Mouse (Mus musculus) liver (tissue): ENCODE data around the gene Utp14a.
"Not testable (repeated sequence)": the region's sequence is repeated elsewhere in the genome, so short reads cannot be mapped to it uniquely, and the experiment has no call there.

Source experiments
- DNase-seq: peaks from one replicate; pipeline ENCODE4 v3.0.0-alpha.2; 2020; ENCODE audit warnings: mixed read lengths

Gene Utp14a

DNA sequence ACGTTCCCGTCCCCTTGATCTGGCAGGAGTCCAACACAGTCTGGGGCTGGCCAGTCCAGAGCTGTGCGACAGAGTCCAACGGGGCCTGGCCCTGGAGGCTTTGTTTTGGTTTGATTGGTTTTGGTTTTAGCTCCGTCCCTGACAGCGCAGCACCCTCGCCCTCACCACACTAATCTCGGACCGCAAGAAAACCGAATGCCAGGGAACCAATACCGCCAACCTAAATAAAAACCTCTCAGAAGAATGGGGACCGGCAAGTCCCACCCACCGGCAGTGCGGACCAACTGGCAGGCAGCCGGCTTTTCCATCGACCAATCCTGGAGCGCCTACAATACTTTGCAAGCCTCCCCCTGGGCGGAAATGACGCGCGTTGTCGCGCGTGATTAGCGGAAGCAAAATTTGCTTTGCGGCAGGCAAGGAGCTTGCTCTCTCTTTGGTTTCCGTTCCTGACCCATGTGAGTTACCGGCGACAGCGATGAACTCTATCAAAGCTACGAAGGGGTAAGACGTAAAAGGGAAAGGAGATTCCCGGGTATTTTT, at the start of gene Utp14a:
Gene Utp14a, plus strand, starts transcription at position 395 of the 540 bp plus-strand sequence.
- DNase-seq = peak; percentile 93

DNA sequence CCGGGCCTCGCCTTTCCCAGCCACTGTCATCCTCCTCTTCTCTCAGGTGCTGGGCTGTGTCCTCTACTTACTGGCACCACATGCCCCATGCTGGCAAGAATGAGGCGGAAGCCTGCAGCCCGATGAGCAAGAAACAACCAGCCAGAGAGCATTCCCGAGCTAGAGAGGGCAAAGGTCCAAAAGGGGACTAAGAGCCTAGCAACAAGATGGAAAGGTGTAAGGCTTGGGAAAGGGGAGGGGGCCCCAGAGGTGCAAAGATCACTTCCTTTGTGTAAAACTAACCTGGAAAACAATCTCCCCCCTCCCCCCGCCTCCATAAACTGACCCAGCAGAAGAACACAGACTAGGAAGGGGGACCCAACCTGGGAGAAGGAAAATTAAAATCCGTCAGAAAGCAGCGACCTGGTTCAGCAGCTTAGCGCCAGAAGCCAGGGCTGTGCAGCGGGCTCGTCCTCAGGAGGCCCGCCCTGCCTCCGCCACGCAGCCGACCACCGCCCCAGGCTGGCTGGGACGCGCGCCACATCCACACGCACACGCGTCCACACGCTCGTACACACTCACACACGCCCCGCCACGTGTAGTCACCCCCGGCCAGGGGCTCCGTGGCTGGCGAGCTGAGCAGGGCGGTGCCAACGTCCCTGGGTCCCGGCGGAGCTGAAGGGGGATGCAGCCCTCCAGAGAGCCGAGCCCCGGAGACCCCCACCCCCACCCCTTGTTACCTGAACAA, 48.7 kb upstream of the Utp14a start:
- peak; percentile 36 for DNase-seq

GRCm38 (mm10) chrX:48208519-48209185, 48.0 kb upstream of the Utp14a start, which contains the start of gene Zdhhc9:
Gene Zdhhc9, minus strand, starts transcription at chrX:48208878.
- DNase-seq = peak; percentile 89

DNA sequence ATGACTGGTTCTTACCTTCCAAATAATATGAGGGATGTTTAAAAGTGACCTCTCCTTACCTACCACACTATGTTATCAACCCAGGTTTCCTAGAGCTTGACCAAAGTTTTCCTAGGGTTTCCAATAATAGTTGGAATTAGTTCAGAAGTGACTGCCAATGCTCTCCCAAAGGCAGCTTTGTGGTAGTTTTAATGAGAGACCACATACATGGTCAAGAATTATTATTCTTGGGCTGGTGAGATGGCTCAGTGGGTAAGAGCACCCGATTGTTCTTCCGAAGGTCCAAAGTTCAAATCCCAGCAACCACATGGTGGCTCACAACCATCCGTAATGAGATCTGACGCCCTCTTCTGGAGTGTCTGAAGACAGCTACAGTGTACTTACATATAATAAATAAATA, 46.9 kb upstream of the Utp14a start:
- not testable (repeated sequence) for DNase-seq

DNA sequence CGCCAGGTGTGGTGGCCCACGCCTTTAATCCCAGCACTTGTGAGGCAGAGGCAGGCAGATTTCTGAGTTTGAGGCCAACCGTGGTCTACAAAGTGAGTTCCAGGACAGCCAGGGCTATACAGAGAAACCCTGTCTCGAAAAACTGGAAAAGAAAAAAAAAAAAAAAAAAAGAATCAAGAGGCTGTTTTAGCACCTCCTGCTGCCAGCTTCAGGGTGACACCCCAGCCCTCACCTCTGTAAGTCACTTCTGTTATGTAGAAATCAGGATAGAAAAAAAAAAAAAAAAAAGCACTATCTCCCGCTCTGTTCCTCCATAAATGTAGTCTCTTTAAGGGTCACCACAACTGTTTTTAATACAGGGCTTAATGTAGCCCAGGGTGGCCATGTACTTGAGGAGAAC, 37.2 kb upstream of the Utp14a start:
- DNase-seq = no peak

DNA sequence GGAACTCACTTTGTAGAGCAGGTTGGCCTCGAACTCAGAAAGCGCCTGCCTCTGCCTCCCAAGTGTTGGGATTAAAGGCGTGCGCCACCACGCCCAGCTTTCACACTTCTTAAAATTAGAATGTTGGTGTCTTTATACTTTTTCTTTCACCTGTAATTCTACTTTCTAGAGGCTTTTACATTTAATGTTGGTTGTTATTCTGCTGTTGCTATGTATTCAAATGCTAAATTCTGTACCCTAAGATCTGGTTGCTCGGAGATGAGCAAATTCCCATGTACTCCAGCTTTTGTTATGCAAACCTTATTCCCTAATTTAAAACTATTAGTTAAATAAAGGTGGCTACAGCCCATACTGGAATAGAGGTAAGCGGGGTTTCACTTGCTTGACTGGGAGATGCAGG, 34.0 kb upstream of the Utp14a start:
- no peak for DNase-seq

- DNase-seq = no peak
Observed at GRCm38 (mm10) chrX:48226225-48226624, 30.4 kb upstream of the Utp14a start.

DNA sequence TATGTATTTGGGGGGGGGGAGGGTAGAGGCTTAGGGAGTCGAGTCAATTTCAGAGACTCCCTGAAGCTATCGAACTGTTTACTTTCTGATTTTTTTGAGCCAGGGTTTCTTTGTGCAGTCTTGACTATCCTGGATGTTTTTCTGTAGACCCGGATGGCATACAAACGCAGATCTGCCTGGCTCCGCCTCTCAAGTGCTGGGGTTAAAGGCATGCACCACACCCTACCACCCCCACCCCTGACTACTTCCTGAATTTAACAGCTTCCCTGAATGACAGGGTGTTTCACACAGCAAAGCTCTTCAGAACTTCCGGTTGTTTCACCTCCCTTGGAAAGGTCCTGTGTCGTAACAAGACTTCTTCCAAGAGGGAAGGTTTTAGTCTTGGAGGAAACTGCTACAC, 22.2 kb upstream of the Utp14a start:
- DNase-seq = peak; percentile 57

DNA sequence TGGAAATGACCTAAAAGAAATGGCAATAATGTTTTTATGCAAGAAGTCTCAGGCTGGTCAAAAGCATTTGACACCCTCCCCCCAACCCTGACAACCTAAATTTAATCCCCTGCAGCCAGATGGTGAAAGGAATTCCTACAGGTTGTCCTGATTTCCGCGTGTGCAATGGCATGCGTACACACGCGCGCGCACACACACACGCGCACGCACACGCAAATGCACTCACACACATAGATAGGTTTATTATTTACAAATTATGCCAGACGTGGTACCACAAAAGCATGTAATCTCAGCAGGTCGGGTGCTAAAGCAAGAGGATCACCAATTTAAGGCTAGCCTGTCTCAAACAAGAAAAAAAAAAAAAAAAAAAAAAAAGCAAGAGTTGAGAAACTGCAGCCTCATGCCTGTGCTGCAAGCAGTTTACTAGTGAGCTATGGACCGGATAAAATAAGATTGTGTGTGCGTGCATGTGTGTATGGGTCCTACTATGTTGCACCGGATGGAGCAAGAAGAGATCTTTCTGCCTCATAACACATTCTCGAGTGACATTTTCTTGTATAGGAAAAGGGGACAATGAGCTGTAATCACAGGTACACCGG, 733 bp upstream of the Utp14a start:
- no peak for DNase-seq

- no peak for DNase-seq
Observed at GRCm38 (mm10) chrX:48257011-48257410, 349 bp downstream of the Utp14a start.

DNA sequence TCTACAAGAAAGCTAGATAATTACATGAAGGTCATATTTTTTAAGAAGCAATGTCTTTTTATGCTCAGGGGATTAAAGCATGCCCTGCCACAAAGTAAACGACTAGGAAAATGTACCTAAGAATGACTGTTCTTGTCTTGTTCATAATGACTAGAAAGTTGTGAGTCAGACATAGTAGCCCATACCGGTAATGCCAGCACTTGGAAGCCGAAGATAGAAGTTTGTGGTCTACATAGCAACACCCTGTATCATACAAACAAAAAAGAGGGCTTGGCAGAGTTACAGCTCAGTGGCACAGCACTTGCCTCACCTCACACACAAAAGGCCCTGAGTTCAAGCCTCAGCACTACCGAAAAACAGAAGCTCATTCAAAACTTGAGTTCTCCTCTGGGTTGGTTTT, 15.0 kb downstream of the Utp14a start:
- no peak for DNase-seq

- DNase-seq = no peak
Observed at GRCm38 (mm10) chrX:48274634-48275033, 18.0 kb downstream of the Utp14a start.

- DNase-seq = peak; percentile 54
Observed at GRCm38 (mm10) chrX:48278103-48278502, 21.4 kb downstream of the Utp14a start.

- DNase-seq = peak; percentile 94
Observed at GRCm38 (mm10) chrX:48284386-48285005, 27.8 kb downstream of the Utp14a start.

GRCm38 (mm10) chrX:48285006-48285650, 28.5 kb downstream of the Utp14a start:
- peak; percentile 93 for DNase-seq

DNA sequence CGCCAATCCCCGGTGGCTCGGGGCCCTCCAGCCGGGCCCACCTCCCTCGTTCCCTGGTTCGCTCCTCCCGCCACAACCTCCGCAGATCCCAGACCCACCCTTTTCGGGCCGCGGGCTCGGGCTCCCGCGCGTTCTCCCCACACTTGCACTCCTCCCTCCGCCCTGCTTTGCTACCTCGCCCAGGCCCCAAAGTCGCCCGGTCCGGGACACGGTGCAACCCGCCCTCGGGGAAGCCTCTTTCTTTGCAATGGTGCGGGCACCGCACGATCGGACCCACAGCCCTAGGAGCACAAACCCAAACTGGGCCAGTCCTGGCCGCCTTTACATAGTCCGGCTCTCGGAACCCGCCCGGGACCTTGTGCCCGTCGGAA, 29.0 kb downstream of the Utp14a start:
- DNase-seq = no peak

DNA sequence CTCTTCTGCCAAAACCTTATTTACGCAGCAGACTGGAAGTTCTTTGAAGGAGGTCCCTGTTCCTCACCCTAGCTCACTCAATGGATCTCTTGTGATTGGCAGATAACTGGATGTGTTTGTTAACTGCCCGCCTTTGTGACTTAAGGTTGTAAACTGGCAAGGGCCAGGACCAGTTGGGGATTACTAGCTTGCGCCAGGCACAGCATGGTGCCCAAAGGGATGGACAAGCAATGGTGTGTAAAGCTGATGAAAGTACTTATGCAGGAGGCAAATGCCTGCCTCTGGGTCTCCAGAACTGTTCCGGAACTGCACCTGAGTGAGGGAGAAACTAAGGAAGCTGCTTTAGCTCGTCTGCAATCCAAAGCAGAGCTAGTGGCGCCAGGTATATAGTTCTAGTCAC, 29.8 kb downstream of the Utp14a start:
- no peak for DNase-seq

GRCm38 (mm10) chrX:48288008-48288407, 31.3 kb downstream of the Utp14a start:
- DNase-seq = peak; percentile 70

DNA sequence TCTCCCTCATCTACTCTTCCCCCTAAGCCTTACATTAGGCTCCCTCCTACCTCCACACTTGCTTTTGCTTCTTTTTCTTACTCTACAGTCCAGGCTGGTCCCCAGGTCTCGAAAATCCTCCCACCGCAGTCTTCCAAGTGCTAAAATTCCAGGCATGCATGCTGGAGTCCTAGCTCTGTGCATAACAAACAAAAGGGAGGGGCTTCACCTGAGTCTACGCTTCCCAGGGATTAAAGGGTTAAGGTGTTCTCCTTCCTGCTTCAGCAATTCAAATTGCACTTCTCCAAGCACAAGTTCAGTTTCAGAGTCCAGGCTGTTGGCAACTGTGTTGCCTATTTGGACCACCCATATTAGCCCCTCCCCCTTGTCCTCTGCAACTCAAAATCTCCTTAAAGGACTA, 34.8 kb downstream of the Utp14a start:
- no peak for DNase-seq

- DNase-seq = no peak
Observed at GRCm38 (mm10) chrX:48305356-48305755, 48.7 kb downstream of the Utp14a start.

DNA sequence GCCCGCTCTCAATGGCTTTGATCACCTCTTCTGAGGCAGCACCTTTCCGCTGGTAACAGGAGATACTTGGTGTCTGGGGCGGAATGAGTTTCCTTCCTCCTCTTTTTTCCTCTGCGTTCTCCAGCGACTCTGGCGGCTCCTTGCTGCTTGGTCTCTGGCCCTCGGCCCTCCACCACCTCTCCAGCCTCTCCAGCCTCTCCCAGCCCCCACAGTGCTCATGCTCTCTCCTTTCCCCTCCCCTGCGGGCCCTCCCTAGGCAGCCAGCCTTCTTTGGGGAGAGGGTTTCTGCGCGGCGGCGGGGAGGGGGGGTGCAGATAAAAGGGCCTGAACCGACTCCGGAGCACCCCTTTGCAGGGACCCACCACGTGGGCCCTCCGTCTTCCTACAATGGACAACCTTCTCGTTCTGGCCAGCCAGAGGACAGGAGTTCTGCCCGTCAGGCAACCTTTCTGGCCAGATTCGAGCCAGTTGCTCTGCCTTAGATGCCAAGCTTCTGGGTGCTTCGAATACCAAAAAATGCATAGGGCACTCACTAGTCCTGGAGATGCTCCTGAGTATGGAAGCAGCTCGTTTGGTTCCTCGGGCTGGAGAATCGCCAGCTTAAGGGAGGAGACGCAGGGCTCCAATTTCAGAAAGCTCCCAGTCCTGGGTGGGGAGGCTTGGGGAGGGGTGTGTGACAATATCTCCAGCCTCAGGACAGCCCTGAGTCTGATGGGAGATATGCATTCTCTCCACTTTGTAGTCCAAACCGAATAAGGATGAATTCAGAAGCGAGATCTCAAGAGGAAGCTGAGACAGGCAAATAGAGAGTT, 54.2 kb downstream of the Utp14a start:
- DNase-seq = peak; percentile 61

- DNase-seq = peak; percentile 36
Observed at GRCm38 (mm10) chrX:48311727-48312126, 55.1 kb downstream of the Utp14a start.
